Mouse (Mus musculus) neural tube, embryonic 10.5 days (tissue): Measurements from ENCODE around the gene Dcdc2a.
A peak's percentile ranks its signal among the peaks of the same experiment; 100 is the strongest.

Experiments used
- DNase-seq: peaks from one replicate; pipeline ENCODE4 v3.0.0-alpha.2; 2017; ENCODE audit warnings: low spot score; ENCODE audit errors: extremely low spot score

The Dcdc2a gene

GRCm38 (mm10) chr13:25055873-25056667 lies at the start of gene Dcdc2a:
Gene Dcdc2a (plus strand): TSS chr13:25056004.
- peak; percentile 43 for DNase-seq

- DNase-seq, result no peak
These were observed 48.7 kb upstream of the Dcdc2a start for GRCm38 (mm10) chr13:25007115-25007514.

- DNase-seq, result no peak
These were observed 37.5 kb upstream of the Dcdc2a start for GRCm38 (mm10) chr13:25018316-25018715.

GRCm38 (mm10) chr13:25019793-25020539 lies 35.8 kb upstream of the Dcdc2a start, which contains the start of gene Mrs2:
Gene Mrs2 (minus strand): TSS chr13:25020379.
- peak; percentile 91 for DNase-seq

GRCm38 (mm10) chr13:25020540-25020892 lies 35.3 kb upstream of the Dcdc2a start:
- DNase-seq, result no peak

- DNase-seq, result no peak
These were observed 33.4 kb upstream of the Dcdc2a start for GRCm38 (mm10) chr13:25022386-25022785.

GRCm38 (mm10) chr13:25023129-25023528 lies 32.7 kb upstream of the Dcdc2a start:
- no peak for DNase-seq

GRCm38 (mm10) chr13:25024655-25025054 lies 31.1 kb upstream of the Dcdc2a start:
- DNase-seq, result no peak

- no peak for DNase-seq
These were observed 29.2 kb upstream of the Dcdc2a start for GRCm38 (mm10) chr13:25026409-25027113.

- no peak for DNase-seq
These were observed 28.7 kb upstream of the Dcdc2a start for GRCm38 (mm10) chr13:25027114-25027425.

GRCm38 (mm10) chr13:25039488-25039887 lies 16.3 kb upstream of the Dcdc2a start:
- DNase-seq, result no peak

GRCm38 (mm10) chr13:25052671-25053070 lies 3.1 kb upstream of the Dcdc2a start:
- DNase-seq, result no peak

- peak; percentile 82 for DNase-seq
These were observed 671 bp upstream of the Dcdc2a start for GRCm38 (mm10) chr13:25055111-25055554.

GRCm38 (mm10) chr13:25066659-25067058 lies 10.9 kb downstream of the Dcdc2a start:
- DNase-seq, result no peak

- DNase-seq, result no peak
These were observed 11.4 kb downstream of the Dcdc2a start for GRCm38 (mm10) chr13:25067183-25067582.

- no peak for DNase-seq
These were observed 14.0 kb downstream of the Dcdc2a start for GRCm38 (mm10) chr13:25069765-25070164.

GRCm38 (mm10) chr13:25070791-25071190 lies 15.0 kb downstream of the Dcdc2a start:
- no peak for DNase-seq

GRCm38 (mm10) chr13:25077262-25077661 lies 21.5 kb downstream of the Dcdc2a start:
- DNase-seq, result peak; percentile 42

- DNase-seq, result peak; percentile 31
These were observed 27.4 kb downstream of the Dcdc2a start for GRCm38 (mm10) chr13:25083144-25083572.

- no peak for DNase-seq
These were observed 29.3 kb downstream of the Dcdc2a start for GRCm38 (mm10) chr13:25085147-25085546.

- DNase-seq, result no peak
These were observed 35.5 kb downstream of the Dcdc2a start for GRCm38 (mm10) chr13:25091347-25091746.

- DNase-seq, result no peak
These were observed 38.0 kb downstream of the Dcdc2a start for GRCm38 (mm10) chr13:25093776-25094175.
